Mouse (Mus musculus) brain, embryonic 14.5 days (tissue): ENCODE results near the gene Gas6.

ENCODE experiments used
- CTCF ChIP-seq: fragments of 200-500 bp; IDR thresholded peaks from 2 replicates; pipeline ENCODE4 v1.5.1; 2012; ENCODE audit warnings: inconsistent platforms, mild to moderate bottlenecking, moderate library complexity, borderline replicate concordance; ENCODE audit not compliant: insufficient read depth, insufficient read length; ENCODE audit errors: extremely low read depth
- POLR2A ChIP-seq: fragments of 200-500 bp; IDR thresholded peaks from 2 replicates; pipeline ENCODE4 v1.6.1; 2012; ENCODE audit warnings: mild to moderate bottlenecking, inconsistent platforms, borderline replicate concordance; ENCODE audit not compliant: poor library complexity, insufficient read depth, insufficient read length, severe bottlenecking; ENCODE audit errors: extremely low read depth

DNA sequence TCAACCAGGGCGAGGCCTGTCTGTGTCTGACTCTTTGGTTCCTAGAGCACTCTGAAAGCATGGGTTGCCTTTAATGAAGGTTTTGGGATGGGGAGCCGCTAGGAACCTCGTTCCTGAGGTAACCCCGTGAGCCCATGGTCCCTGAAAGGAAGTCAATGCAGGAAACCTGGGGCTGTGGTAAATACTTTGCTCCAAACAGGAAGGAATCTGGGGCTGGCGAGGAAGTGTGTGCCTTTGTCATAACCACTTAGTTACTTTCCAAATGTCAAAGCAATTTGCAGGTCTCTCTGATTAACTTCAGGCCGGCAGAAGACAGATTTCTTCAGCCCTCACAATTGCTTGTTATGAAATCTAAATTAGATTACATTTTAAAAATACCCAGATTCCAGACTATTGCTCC is 66.9 kb downstream of the Gas6 start:
- TF ChIP-seq CTCF (no peak), POLR2A (no peak)
